Mouse (Mus musculus): ENCODE data around the gene Cd2bp2.

Cd2bp2 gene

GRCm38 (mm10) chr7:127217901-127218642, 22.2 kb upstream of the Cd2bp2 start:
- no peak for DNase-seq (ENCODE audit: low spot score in 2 of 2)

- DNase-seq (ENCODE audit: low spot score in 2 of 2): no peak
Observed at GRCm38 (mm10) chr7:127217475-127217874, 21.6 kb upstream of the Cd2bp2 start.

DNA sequence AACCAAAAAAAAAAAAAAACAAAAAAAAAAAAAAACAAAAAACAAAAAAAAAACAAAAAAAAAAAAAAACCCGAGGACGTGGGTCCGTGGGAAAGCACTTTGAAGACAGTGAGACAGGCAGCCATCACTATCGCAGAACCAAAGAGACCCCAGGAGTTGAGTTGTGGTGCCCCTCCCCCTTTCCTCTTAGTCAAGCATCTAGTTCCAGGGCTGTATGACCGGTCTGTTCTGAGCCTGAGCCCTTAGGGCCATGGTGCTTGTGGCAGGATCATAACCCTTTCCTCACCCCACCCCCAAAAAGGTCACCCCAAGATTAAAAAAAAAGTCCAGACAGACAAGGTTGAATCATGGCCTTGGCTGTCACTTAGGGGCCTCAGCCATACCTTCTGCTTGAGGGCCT, 20.5 kb upstream of the Cd2bp2 start:
- no peak for DNase-seq (ENCODE audit: low spot score in 2 of 2)

- peak in 1 of 2 experiments; percentile 49 for DNase-seq (ENCODE audit: low spot score in 2 of 2)
Observed at GRCm38 (mm10) chr7:127214981-127215871, 19.4 kb upstream of the Cd2bp2 start.

GRCm38 (mm10) chr7:127214521-127214920, 18.7 kb upstream of the Cd2bp2 start:
- no peak for DNase-seq (ENCODE audit: low spot score in 2 of 2)

DNA sequence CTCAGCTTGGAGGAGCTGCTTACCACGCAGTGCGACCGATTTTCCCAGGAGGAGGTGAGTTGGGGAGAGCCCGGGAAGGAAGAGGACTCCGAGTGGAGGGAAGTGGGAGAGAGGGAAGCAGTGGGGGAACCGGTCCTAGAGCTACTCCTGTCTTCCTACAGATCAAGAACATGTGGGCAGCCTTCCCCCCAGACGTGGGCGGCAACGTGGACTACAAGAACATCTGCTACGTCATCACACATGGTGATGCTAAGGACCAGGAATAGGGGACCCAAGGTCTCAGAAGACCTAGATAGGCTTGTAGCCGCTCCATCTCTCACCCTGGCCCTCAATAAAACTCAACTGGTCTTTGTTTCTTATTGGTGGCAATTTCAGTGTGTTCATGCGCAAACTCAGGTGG, 18.1 kb upstream of the Cd2bp2 start:
- no peak for DNase-seq (ENCODE audit: low spot score in 2 of 2)

- DNase-seq (ENCODE audit: low spot score in 2 of 2): no peak
Observed at GRCm38 (mm10) chr7:127213485-127213884, 17.6 kb upstream of the Cd2bp2 start.

GRCm38 (mm10) chr7:127212432-127213250, 16.8 kb upstream of the Cd2bp2 start:
- no peak for DNase-seq (ENCODE audit: low spot score in 2 of 2)

DNA sequence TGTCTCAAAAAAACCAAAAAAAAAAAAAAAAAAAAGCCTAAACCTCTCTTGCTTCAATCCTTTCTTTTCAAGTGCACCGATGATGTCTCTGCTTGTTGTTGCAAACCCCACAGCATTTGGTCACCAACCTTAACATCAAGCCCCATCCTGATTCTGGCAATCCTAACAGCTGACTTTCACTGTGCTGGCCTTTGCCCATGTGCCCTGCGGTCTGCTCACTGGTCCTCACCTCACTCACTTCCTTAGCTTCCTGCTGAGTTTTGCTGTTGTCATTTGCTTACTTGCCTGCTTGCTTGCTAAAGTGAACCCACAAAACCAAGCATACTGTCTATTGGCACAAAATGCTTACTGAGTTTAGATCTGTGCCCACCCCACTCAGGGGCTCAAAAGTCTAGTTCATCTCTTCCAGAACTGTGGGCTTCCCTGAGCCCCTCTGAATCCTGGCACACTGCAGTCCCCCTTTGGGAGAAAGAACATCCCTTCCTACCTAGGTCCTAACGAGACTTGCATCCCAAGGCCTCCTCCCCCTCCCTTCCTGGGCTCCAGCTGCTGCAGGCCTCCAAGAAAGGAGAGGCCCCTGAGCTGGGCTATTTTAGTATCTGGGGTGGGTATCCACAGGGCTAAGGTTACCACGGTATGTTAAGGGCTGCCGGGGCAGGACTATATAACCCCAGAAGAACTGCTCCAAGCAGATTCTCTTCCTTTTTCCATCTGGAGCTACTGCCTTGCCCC, 15.3 kb upstream of the Cd2bp2 start:
- no peak for DNase-seq (ENCODE audit: low spot score in 2 of 2)

- DNase-seq (ENCODE audit: low spot score in 2 of 2): no peak
Observed at GRCm38 (mm10) chr7:127210266-127210665, 14.4 kb upstream of the Cd2bp2 start.

- no peak for DNase-seq (ENCODE audit: low spot score in 2 of 2)
Observed at GRCm38 (mm10) chr7:127209851-127210250, 14.0 kb upstream of the Cd2bp2 start.

GRCm38 (mm10) chr7:127208553-127209438, 12.9 kb upstream of the Cd2bp2 start, which contains the start of gene Mylpf:
Gene Mylpf (plus strand): TSS chr7:127208890.
- peak; percentile 85 to 94 for DNase-seq (ENCODE audit: low spot score in 2 of 2)

DNA sequence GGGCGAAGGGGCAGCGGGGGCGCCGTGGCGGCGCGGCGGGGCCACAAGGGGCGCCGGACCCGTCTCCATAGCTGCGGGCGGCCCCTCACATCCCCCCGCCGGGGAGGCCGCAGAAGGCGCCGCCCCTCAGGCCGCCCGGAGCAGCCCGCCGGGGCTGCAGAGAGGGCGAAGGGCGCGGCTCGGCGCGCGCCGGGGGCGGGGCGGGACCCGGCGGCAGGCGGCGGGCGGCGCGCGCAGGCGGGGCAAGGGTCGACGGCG, 12.4 kb upstream of the Cd2bp2 start, which contains the start of gene Tbc1d10b:
Tbc1d10b (minus strand) TSS at position 174 of the 258 bp plus-strand sequence.
- DNase-seq (ENCODE audit: low spot score in 2 of 2): no peak

DNA sequence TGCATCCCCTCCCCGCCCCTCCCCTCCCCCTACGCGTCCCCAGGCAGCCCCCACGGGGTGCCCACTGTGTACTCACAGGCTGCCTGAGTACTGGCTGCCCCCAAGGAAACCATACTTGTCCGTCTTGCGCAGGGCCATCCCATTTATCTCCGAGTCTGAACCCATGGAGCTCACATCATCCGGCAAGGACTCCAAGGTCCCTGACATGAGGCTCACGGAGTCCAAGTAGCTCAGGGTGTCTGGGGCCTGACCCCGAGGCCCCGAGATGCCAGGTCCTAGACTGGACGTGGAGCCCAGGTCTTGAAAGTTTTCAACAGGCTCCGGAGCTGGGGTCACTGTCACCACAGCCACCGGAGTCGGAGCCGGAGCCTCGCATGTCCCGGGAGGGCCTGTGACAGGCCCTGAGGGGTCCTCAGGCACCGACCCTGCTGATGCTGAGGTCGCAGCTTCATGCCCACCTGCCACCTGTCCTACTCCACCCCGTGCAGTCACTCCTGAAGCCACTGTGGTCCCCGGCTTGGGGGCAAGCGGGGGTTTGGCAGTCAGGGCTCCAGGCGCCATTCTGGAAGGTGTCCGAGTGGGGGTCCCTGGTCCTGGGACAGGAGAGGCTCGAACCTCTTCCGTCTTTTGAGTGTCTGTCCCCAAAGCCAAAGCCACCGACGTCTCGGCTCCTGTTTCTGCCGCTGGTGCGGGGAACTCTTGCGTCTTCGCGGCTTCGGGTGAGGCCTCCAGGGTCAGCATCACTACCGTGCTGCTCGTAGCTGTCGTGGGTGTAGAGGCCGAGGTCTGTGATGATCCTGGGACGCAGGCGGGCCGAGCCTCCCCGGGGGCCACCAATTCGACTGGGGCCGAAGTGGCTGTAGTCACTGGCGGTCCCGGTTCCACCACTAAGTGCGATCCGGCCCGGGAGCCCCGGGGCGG, 11.8 kb upstream of the Cd2bp2 start:
- peak in 1 of 2 experiments; percentile 42 for DNase-seq (ENCODE audit: low spot score in 2 of 2)

- DNase-seq (ENCODE audit: low spot score in 2 of 2): no peak
Observed at GRCm38 (mm10) chr7:127206606-127207005, 10.8 kb upstream of the Cd2bp2 start.

DNA sequence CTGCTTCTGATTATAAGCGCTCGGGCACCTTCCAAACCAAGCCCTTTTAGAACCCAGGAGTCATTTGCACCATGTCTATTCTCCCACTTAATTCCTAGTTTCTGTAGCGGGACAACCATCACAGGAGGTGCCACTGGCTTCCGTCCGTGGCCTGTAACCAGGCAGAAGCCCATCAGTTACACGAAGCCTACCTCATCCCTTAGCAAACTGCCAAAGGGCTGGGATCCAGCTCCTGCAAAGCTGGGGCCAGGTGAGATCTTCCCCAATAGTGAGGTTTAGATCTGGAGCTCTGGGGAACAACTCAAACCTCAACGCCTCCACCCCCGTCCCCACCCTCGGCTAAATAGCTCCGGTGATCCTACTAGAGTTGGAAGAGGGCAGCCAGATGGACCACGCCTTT, 634 bp upstream of the Cd2bp2 start:
- no peak for DNase-seq (ENCODE audit: low spot score in 2 of 2)

- DNase-seq (ENCODE audit: low spot score in 2 of 2): no peak
Observed at GRCm38 (mm10) chr7:127194633-127195029, 1.2 kb downstream of the Cd2bp2 start.

DNA sequence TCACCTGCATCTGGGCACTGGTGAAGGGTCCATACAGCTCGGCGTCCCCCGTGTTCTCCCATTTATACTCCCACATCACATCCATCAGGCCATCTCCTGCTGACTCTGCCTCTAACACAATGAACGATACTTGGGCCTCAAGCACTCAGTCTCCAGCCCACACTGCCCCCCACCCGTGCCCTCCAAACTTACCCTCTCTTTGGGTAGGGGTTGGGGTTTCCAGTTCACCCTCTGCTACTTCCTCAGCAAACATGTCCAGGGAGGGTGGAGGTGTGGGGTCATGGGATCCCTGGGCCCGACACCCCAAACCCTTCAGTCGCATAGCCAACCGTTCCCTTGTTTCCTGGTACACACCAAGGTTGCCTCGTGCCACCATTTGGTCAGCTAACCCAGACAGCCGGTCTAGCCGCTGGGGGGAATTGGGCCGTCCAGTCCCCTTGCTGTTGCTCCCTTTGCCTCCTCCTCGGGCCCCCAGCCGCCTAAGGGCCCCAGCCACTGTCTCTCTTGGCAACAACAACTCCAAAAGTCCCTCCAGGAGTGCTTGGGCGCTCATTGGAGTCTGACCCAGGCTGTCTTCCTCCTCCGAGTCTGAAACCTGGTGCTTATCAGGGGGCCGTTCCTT, 1.7 kb downstream of the Cd2bp2 start:
- no peak for DNase-seq (ENCODE audit: low spot score in 2 of 2)

DNA sequence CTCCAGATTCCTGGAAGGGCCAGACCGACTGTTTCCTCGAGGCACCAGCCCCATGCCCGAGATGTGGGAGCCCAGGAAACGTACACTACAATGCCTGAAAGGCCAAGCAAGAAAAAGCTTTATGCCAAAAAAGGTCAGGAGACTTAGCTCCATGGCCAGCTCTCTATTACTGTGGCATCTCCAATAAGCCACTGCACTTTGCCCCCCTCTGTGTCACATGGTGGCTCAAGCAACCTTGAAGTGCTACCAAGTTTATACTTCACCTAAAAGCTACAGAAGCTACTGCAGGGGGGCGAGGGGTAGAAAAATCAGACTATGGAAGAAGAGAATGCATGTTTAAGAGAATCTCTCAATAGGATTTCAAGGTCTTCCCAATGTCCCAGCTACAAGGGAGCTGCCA, 2.9 kb downstream of the Cd2bp2 start:
- no peak for DNase-seq (ENCODE audit: low spot score in 2 of 2)
